ENCODE assay signal across 7 mouse cellular contexts in genomic region chr11:75572301-75572791, GRCm38 (mm10). TPM values are rescaled to one million over a fixed set of nuclear protein-coding genes. Genes with fewer than 3 reads are reported as not detected.
DNase-seq lines count a peak whose midpoint lies in the region; ATAC-seq and TF ChIP-seq lines count a peak whose summit lies in the region.

No protein-coding gene starts in this region.

- peaks cover 19% of the 10 kb centered on the region for H3K36me3 ChIP-seq in forebrain, embryonic 12.5 days (replicated peaks)
- H3K36me3 ChIP-seq in neural tube, embryonic 12.5 days: peaks cover 26% of the 10 kb centered on the region

- peaks cover 15% of the 10 kb centered on the region for H3K4me1 ChIP-seq in lung, adult 2 months (ENCODE audit: control insufficient read depth, insufficient read depth, low read length)
- H3K4me1 ChIP-seq in forebrain, embryonic 12.5 days: peaks cover 16% of the 10 kb centered on the region
- H3K4me1 ChIP-seq in neural tube, embryonic 12.5 days: peaks cover 13% of the 10 kb centered on the region

- no peak overlapping the region for H3K4me3 ChIP-seq in lung, adult 2 months (replicated peaks; ENCODE audit: extremely low read depth, low read depth, low read length)
- H3K4me3 ChIP-seq in forebrain, embryonic 12.5 days (replicated peaks): no peak overlapping the region
- H3K4me3 ChIP-seq in left cerebral cortex, adult 2 months: no peak overlapping the region
- H3K4me3 ChIP-seq in neural tube, embryonic 12.5 days: no peak overlapping the region

- peak overlapping the region; percentile 69 for H3K27ac ChIP-seq in forebrain, embryonic 12.5 days
- H3K27ac ChIP-seq in left cerebral cortex, adult 2 months: peak overlapping the region; percentile 78
- no peak overlapping the region for H3K27ac ChIP-seq in neural tube, embryonic 12.5 days

- no peak for TF ChIP-seq CTCF in lung, adult 2 months (IDR thresholded peaks at IDR 0.05; ENCODE audit: insufficient read depth, low read length)
- no peak for TF ChIP-seq CTCF in left cerebral cortex, adult 2 months (IDR thresholded peaks at IDR 0.05)

- 37% methylated on average over 10 of the region's 10 CpGs for WGBS in lung, adult 2 months
- WGBS in forebrain, embryonic 12.5 days: 13% methylated on average over 10 of the region's 10 CpGs
- WGBS in neural tube, embryonic 12.5 days: 12% methylated on average over 10 of the region's 10 CpGs

- peak overlapping the region; percentile 25 for H3K9ac ChIP-seq in forebrain, embryonic 12.5 days
- H3K9ac ChIP-seq in neural tube, embryonic 12.5 days: no peak overlapping the region

- intact Hi-C loops in left cerebral cortex, adult 2 months (cut with DNase I): loop anchor here (10.0 kb wide), 2 partner anchors 168 to 388 kb away; no protein-coding TSS in a partner anchor

- 0 out of 2 replicates have a peak, but pooled peaks cover 3% of the 10 kb centered on the region for H3K27me3 ChIP-seq in forebrain, embryonic 12.5 days
- H3K27me3 ChIP-seq in neural tube, embryonic 12.5 days (replicated peaks): no peaks in the 10 kb centered on the region; the same call in 1 of the 2 replicates

- DNase-seq in lung, adult 2 months: peak; percentile 25
- no peak for DNase-seq in lung, postnatal 4 days
- DNase-seq in left cerebral cortex, adult 2 months (ENCODE audit: extremely low spot score in 1 of 2, low spot score in 2 of 2): peak in 1 of 2 experiments; percentile 44
- DNase-seq in adrenal gland, postnatal 4 days (ENCODE audit: low spot score in 2 of 2): no peak
- DNase-seq in yolk sac, embryonic 10.5 days (ENCODE audit: low spot score): no peak

- TF ChIP-seq POLR2A in lung, adult 2 months (IDR thresholded peaks at IDR 0.05; ENCODE audit: borderline replicate concordance, extremely low read depth, low read depth, low read length): no peak

- no peaks in the 10 kb centered on the region for H3K9me3 ChIP-seq in forebrain, embryonic 12.5 days
- H3K9me3 ChIP-seq in neural tube, embryonic 12.5 days: no peaks in the 10 kb centered on the region

- peak overlapping the region; percentile 11; the same call in 1 of the 2 replicates for H3K4me2 ChIP-seq in forebrain, embryonic 12.5 days
- peak overlapping the region; percentile 8; the same call in 1 of the 2 replicates for H3K4me2 ChIP-seq in neural tube, embryonic 12.5 days (replicated peaks)

- ATAC-seq in forebrain, embryonic 12.5 days (ENCODE audit: low FRiP score): peak; percentile 33; the same call in 1 of the 2 replicates
- ATAC-seq in neural tube, embryonic 12.5 days (ENCODE audit: low FRiP score, low read depth): no peak

RNA-seq across cellular contexts. Expression of gene Pitpna, which starts 15.6 kb away (rescaled TPM):
- 56.1 and 70.4 TPM in 2 replicates for polyA plus RNA-seq in lung, adult 2 months (2012; rRNA removed)
- polyA plus RNA-seq in forebrain, embryonic 12.5 days (2016; fragmentation: Nextera tagmentation; extraction: Ambion mirVana): 95.5 and 96.1 TPM in 2 replicates
- total RNA-seq in left cerebral cortex, adult 2 months (2021): 100 to 1,000 TPM; 329 to 332 TPM
- polyA plus RNA-seq in neural tube, embryonic 12.5 days (2016; fragmentation: Nextera tagmentation; extraction: Ambion mirVana): 134 and 140 TPM in 2 replicates
- 100 to 1,000 TPM; 120 to 135 TPM for total RNA-seq in adrenal gland, postnatal 4 days (2021)

RNA-seq across cellular contexts. Expression of gene Slc43a2, which starts 40.9 kb away (rescaled TPM):
- 68.2 and 78.7 TPM in 2 replicates for polyA plus RNA-seq in lung, adult 2 months (2012; rRNA removed)
- 11.4 TPM in 2 replicates for polyA plus RNA-seq in forebrain, embryonic 12.5 days (2016; fragmentation: Nextera tagmentation; extraction: Ambion mirVana)
- 10 to 100 TPM; 56.7 to 57.0 TPM for total RNA-seq in left cerebral cortex, adult 2 months (2021)
- 14.2 and 17.1 TPM in 2 replicates for polyA plus RNA-seq in neural tube, embryonic 12.5 days (2016; fragmentation: Nextera tagmentation; extraction: Ambion mirVana)
- total RNA-seq in adrenal gland, postnatal 4 days (2021): 10 to 100 TPM; 24.2 to 33.0 TPM

RNA-seq across cellular contexts. Expression of gene Inpp5k, which starts 58.4 kb away (rescaled TPM):
- polyA plus RNA-seq in lung, adult 2 months (2012; rRNA removed): 96.6 and 130 TPM in 2 replicates
- polyA plus RNA-seq in forebrain, embryonic 12.5 days (2016; fragmentation: Nextera tagmentation; extraction: Ambion mirVana): 21.5 and 25.4 TPM in 2 replicates
- 10 to 100 TPM; 41.0 to 42.7 TPM for total RNA-seq in left cerebral cortex, adult 2 months (2021)
- polyA plus RNA-seq in neural tube, embryonic 12.5 days (2016; fragmentation: Nextera tagmentation; extraction: Ambion mirVana): 31.4 and 31.5 TPM in 2 replicates
- 10 to 100 TPM; 59.8 to 64.4 TPM for total RNA-seq in adrenal gland, postnatal 4 days (2021)

RNA-seq across cellular contexts. Expression of gene Scarf1, which starts 59.0 kb away (rescaled TPM):
- polyA plus RNA-seq in lung, adult 2 months (2012; rRNA removed): 50.1 and 58.6 TPM in 2 replicates
- 3.0 and 3.9 TPM in 2 replicates for polyA plus RNA-seq in forebrain, embryonic 12.5 days (2016; fragmentation: Nextera tagmentation; extraction: Ambion mirVana)
- 1 to 10 TPM; 1.3 to 1.6 TPM for total RNA-seq in left cerebral cortex, adult 2 months (2021)
- 4.9 and 5.8 TPM in 2 replicates for polyA plus RNA-seq in neural tube, embryonic 12.5 days (2016; fragmentation: Nextera tagmentation; extraction: Ambion mirVana)
- 10 to 100 TPM; 13.8 to 14.4 TPM for total RNA-seq in adrenal gland, postnatal 4 days (2021)
